Mouse (Mus musculus): ENCODE measurements at regions not wholly inside any gene's neighbourhood (a gene's known extent, or its start where the extent isn't known, plus 50 kb on each side); places are given as distances from the start of the nearest gene placed in this dataset.

- TF ChIP-seq CTCF (IDR thresholded peaks at IDR 0.05; ENCODE audit: borderline replicate concordance, extremely low read depth, insufficient read depth, insufficient read length) (no peak), POLR2A (IDR thresholded peaks at IDR 0.05; ENCODE audit: borderline replicate concordance, extremely low read depth, insufficient read depth, insufficient read length, poor library complexity, severe bottlenecking) (no peak)
These were observed 346.0 kb upstream of the Jarid2 start for GRCm38 (mm10) chr13:44383322-44383721.

All from brain, embryonic 14.5 days (tissue).